Mouse (Mus musculus) thymus, adult 2 months (tissue): ENCODE data around the gene Arpc3.

ENCODE experiments used
- CTCF ChIP-seq: fragments of 200-500 bp; IDR thresholded peaks from 2 replicates; pipeline ENCODE4 v1.5.1; 2012; ENCODE audit warnings: mild to moderate bottlenecking, control low read depth, low read length, moderate library complexity, borderline replicate concordance; ENCODE audit not compliant: control insufficient read depth, poor library complexity, insufficient read depth; ENCODE audit errors: extremely low read depth
- POLR2A ChIP-seq: fragments of 200-500 bp; IDR thresholded peaks from 2 replicates; pipeline ENCODE4 v1.6.1; 2012; ENCODE audit warnings: mild to moderate bottlenecking, low read length, control low read depth, moderate library complexity; ENCODE audit not compliant: control insufficient read depth, poor library complexity, insufficient read depth; ENCODE audit errors: extremely low read depth

DNA sequence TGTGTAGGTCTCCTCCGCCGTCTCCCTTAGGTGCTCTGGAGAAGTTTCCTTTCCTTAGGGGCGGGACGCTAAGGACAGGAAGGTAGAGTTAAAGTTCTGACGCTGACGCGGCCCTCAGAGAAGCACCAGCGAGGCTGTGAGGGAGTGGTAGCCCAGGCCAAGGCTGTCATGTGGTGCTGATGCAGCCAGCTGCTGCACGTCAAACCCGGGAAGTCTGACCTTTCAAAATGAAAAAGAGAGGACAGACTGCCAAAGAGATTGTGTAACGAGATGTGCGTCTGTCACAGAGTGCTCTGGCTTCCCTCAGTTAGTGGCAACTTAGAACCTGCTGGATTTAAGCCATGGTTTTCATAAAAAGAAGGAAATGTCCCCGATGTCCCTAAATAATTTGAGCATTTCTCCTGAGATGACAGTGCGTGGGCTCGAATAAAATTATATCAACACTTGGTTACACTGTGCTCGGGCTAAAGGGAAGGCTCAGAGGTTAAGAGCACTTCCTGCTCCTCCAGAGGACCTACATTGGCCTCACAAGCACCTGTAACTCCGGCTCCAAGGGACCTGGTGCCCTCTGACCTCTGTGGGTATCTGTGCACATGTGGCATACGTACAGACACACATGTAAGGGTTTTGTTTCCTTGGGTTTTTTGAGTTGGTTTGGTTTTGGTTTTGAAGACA, 9.1 kb downstream of the Arpc3 start:
- no peak for TF ChIP-seq CTCF
- TF ChIP-seq POLR2A: no peak
